Mouse (Mus musculus) testis, adult 2 months (tissue): ENCODE results near the gene Hectd4.

Source experiments
- CTCF ChIP-seq: fragments of 200-500 bp; IDR thresholded peaks from 2 replicates; pipeline ENCODE4 v1.5.1; 2012; ENCODE audit warnings: low read depth, mild to moderate bottlenecking, inconsistent platforms, low read length, moderate library complexity; ENCODE audit not compliant: control insufficient read depth, insufficient read depth, insufficient replicate concordance
- POLR2A ChIP-seq: fragments of 200-500 bp; IDR thresholded peaks from 2 replicates; pipeline ENCODE4 v1.6.1; 2012; ENCODE audit warnings: low read depth, mild to moderate bottlenecking, inconsistent platforms, low read length, moderate library complexity; ENCODE audit not compliant: control insufficient read depth

GRCm38 (mm10) chr5:121239846-121240245, 19.8 kb downstream of the Hectd4 start:
- no peak for TF ChIP-seq POLR2A
- TF ChIP-seq CTCF = no peak
